Mouse (Mus musculus) layer of hippocampus, postnatal 36 days (tissue): Measurements from ENCODE around the gene Actl6b. TPM values are rescaled to one million over a fixed set of nuclear protein-coding genes. Genes with fewer than 3 reads are reported as not detected.
A peak's percentile ranks its signal among the peaks of the same experiment; 100 is the strongest.

ENCODE experiments used
- DNase-seq, 2 experiments: peaks; one replicate each; pipeline ENCODE4 v3.0.0; 2022
- total RNA-seq, 2 experiments: library from RNA; stranded (reverse); gene quantifications; 2 replicates each; pipeline ENCODE4 v1.2.3; 2021

The Actl6b gene
- total RNA-seq = 100 to 1,000 TPM; 127 to 138 TPM

DNA sequence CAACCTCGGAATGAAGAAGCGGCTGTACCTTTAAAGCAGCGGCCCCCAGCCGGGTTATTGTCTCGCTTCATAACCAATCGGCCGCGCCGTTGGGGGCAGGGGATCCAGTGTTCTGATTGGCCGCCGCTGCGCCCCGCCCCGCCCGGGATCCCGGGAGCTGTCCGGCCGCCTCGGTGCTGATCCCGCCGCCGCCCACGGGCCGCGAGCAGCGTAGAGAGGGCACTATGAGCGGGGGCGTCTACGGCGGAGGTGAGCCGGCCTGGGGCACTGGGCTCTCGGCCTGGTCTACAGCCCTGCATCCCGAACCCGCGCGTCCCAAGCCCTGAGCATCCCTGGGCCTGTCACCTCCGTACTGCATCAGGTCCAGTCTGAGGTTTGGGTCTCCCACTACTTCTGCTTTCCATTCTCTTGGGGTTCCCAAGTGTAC, at the start of gene Actl6b:
Gene Actl6b (plus strand): TSS at position 107 of the 427 bp plus-strand sequence.
- DNase-seq = peak; percentile 88 to 90

- no peak for DNase-seq
Observed at GRCm38 (mm10) chr5:137504041-137504440, 49.3 kb upstream of the Actl6b start.

- DNase-seq = peak; percentile 76 to 82
Observed at GRCm38 (mm10) chr5:137510014-137510501, 43.3 kb upstream of the Actl6b start.

GRCm38 (mm10) chr5:137510573-137511390, 42.5 kb upstream of the Actl6b start:
- no peak for DNase-seq

GRCm38 (mm10) chr5:137511706-137512105, 41.6 kb upstream of the Actl6b start:
- no peak for DNase-seq

DNA sequence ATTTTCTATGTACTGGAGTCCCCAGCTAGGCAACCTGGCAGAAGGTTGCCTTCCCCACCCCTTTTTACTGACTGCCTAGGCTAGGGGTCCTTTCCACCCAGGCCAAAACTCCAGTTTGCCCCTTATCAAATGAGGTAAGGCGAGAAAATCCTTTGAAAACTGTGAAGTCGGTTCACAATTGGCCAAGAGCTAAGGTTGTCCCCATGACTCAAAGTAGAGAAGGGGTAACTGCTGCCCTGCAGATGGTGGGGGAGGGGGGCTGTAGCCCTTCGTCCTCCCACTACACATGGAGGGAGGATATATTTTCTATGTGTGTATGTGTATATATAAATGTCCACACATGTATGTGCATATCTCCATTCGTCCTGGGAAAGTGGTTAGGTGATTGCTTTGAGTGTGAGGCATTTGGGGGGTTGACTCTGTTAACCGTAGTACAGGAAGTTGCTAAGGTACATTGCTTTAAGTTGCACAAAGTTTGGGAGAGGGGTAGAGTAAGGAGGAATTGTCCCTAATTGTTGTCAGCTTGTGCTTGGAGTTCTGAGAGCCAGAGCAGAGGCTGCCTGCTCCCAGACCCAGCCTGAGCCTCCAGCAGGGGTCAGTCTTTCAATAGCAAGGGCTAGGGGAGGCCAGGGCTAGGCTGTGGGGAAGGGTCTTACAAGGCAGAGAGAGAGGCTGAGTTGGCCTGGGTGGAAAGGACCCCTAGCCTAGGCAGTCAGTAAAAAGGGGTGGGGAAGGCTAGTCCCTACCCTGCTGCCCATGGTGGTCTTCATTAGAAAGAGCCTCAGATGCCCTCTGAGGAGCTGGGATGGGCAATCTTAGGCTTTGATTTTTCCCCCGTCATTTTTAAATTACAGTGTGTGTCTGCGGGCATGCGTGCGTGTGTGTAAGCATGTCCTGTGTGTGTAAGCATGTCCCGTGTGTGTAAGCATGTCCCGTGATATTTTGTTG, 40.2 kb upstream of the Actl6b start:
- DNase-seq = no peak

- DNase-seq = no peak
Observed at GRCm38 (mm10) chr5:137513951-137514721, 39.2 kb upstream of the Actl6b start.

DNA sequence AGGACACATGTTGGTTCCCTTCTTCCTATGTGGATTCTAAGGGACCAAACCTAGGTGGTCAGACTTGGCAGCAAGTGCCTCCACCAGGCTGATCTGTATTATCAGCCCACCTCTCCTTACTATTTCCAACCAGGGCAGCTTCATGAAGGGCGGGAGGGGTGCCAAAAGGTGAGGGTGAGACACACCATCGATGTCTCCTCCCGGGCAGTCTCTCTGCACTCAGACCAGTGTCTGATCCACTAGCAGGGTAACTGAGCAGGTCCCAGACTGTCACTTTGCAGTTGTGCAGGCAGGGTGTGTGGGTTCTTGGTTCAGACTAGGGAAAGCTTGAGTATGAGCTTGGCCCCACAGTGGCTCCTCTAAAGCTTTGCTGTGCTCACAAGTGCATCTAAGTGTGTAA, 38.5 kb upstream of the Actl6b start:
- no peak for DNase-seq

- DNase-seq = no peak
Observed at GRCm38 (mm10) chr5:137518436-137518835, 34.9 kb upstream of the Actl6b start, which contains the start of gene Gigyf1. TSS of gene Gigyf1 (plus strand) at chr5:137518548.

GRCm38 (mm10) chr5:137519691-137520550, 33.4 kb upstream of the Actl6b start:
- DNase-seq = no peak

DNA sequence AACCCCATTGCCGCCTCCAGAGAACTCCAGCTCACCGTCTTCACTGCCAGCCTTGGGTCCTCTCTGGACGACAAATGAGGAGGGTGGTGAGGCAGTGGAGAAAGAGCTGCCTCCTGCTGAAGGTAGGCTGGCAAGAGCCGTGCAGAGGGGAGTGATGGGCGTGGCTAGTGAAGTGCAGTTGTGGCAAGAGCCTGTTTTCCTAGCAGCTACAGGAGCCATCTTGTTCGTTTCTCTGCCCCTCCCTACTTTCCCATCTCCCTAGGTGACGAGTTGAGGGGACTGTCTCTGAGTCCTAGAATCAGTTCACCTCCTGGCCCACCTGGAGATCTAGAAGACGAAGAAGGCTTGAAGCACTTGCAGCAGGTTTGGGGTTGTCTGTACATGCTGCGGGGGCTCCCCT, 31.5 kb upstream of the Actl6b start:
- no peak for DNase-seq

- DNase-seq = no peak
Observed at GRCm38 (mm10) chr5:137522711-137523110, 30.6 kb upstream of the Actl6b start.

GRCm38 (mm10) chr5:137523396-137524250, 29.7 kb upstream of the Actl6b start:
- DNase-seq = no peak

DNA sequence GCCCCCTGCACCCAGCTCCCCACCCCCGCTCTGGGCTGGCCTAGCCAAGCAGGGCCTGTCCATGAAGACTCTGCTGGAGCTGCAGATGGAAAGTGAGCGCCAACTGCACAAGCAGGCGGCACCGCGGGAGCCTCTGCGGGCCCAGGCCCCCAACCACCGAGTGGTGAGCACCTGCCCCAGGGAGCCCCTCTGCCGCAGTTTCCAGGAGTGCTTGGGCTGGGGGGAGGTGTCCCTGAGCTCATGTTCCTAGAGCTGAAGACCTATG, 29.1 kb upstream of the Actl6b start:
- DNase-seq = no peak

GRCm38 (mm10) chr5:137524671-137525070, 28.6 kb upstream of the Actl6b start:
- no peak for DNase-seq

DNA sequence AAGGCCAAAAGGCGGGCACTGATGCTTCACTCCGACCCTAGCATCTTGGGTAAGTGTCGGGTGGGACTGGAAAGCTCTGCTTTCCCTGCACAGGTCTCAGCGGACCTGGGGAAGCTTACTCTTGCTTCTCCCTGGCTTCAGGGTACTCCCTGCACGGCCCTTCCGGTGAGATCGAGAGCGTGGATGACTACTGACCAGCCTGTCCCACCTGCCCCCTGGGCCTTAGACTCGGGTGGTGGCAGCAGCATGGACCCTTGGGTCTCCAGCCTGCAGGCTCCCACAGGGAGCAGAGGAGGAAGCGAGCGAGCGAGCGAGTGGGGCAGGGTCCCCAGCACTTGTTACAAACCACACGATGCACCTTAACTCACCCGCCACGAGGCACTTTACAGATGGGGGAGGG, 27.8 kb upstream of the Actl6b start:
- DNase-seq = no peak

DNA sequence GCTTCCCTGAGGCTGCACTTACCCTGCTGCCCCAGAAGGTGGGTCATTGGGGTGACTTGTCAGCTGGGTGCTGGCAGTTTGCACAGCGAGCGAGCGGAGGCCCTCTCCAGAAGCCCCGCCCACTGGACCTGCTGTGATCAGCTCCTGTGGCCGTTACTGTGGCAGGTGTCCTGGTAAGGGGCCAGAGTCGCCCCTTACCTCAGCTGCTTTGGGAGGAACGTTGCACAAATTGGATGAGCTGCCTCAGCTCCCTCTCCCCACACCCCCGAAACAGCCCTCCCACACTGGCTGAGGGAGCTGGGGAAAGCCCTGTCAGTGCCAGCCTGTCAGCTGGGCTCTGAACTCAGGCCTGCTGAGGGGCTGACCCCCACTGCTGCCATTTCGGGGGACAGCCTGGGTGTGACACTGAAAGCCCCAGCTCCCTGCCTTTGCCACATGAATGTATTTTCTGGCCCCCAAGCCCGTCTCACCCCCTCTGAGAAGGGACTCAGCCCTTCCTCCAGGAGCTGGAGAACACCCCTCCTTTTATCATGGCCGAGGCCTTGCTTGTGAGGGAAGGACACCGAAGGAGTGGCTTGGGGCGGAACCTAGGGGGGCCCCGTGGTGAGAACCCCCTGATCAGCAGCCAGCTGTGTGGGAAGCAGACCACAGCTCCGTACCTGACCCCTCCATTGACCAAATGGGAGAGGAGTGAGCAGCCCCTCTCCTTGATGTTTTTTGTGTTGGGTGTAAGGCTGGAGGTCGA, 27.0 kb upstream of the Actl6b start:
- DNase-seq = peak; percentile 43 to 56

DNA sequence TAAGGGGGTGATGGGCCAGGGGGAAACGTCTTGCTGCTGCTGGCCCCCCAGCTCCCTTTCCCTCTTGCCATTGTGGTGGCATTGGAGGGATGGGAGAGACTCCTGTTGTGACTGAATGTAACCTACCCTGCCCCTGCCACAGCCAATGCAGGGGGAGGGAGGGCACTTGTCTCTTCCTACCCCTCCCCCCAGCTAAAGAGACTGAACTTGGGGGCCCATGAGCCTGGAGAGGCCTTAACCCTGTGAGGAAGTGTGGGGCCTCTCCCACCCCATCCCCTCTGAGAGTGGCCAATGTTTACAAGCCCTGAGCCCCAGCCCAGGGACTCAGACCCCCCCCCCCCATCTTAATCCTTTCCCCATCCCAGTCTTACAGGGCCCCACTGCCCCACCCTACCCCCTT, 25.9 kb upstream of the Actl6b start:
- DNase-seq = no peak

DNA sequence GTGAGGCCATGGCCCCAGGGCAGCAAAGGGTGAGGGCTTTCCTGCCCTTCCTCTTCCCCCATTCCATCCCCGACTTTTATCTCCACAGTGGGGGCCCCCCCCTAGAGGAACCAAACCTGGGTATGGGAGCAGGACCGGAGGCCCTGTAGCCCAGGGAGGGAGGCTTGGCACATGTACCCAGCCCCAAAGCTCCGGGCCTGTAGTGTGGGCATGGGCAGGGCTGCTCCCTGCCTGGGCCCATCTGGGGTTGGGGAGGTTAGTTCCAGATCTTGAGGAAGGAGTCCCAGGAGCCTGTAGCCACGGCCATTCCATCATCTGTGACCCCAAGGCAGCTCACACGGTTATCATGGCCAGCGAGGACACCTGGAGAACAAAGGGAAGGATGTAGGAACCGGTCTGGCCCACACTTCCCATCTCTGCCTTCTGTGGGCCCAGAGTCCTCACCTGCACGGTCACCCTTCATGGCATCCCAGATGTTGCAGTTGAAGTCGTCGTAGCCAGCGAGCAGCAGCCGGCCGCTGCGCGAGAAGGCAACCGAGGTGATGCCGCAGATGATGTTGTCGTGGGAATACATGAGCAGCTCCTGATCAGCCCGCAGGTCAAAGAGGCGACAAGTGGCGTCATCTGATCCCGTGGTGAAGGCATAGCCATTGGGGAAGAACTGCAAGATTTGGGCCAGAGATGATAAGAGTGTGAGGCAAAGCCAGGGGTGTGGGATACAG, 24.9 kb upstream of the Actl6b start:
- peak in 1 of 2 experiments; percentile 14 for DNase-seq
